Mouse (Mus musculus) hematopoietic multipotent progenitor cell, adult 10-12 weeks (in vitro differentiated cells): ENCODE results near the gene Rprml. TPM values are rescaled to one million over a fixed set of nuclear protein-coding genes. Genes with fewer than 3 reads are reported as not detected.

Experiments
- polyA plus RNA-seq: library from polyadenylated mRNA; stranded (reverse); fragments of >175 nt; gene quantifications from 2 replicates; pipeline ENCODE4 v1.2.3, GENCODE M21; 2012; ENCODE audit warnings: low replicate concordance

Gene Rprml
- polyA plus RNA-seq = 0.20 and 0.27 TPM in 2 replicates

GRCm38 (mm10) chr11:103649301-103649982 is at the start of gene Rprml:
TSS of gene Rprml (plus strand) at chr11:103649570.

GRCm38 (mm10) chr11:103621040-103621439 is 28.3 kb upstream of the Rprml start, which contains the start of gene Gm884:
TSS of gene Gm884 (minus strand) at chr11:103621140.

GRCm38 (mm10) chr11:103638790-103639189 is 10.6 kb upstream of the Rprml start, which contains the start of gene Lyzl6:
TSS of gene Lyzl6 (minus strand) at chr11:103638890.

GRCm38 (mm10) chr11:103697565-103698176 is 48.3 kb downstream of the Rprml start, which contains the start of gene Gosr2:
TSS of gene Gosr2 (minus strand) at chr11:103697898.

Other genes starting within 250 kb of the Rprml start
- gene Plekhm1, start 236.9 kb upstream of the Rprml start, polyA plus RNA-seq = 34.7 and 35.3 TPM in 2 replicates
- 0.01 TPM in 1 of 2 replicates, not detected in the other for gene Lrrc37a, start 145.0 kb upstream of the Rprml start, polyA plus RNA-seq
- gene Gm884, start 28.4 kb upstream of the Rprml start, polyA plus RNA-seq = not detected in 2 replicates
- not detected in 2 replicates for gene Lyzl6, start 10.7 kb upstream of the Rprml start, polyA plus RNA-seq
- 7.1 and 18.5 TPM in 2 replicates for gene Gosr2, start 48.3 kb downstream of the Rprml start, polyA plus RNA-seq
- 0.03 TPM in 1 of 2 replicates, not detected in the other for gene Wnt9b, start 100.3 kb downstream of the Rprml start, polyA plus RNA-seq
- 0.40 and 0.73 TPM in 2 replicates for gene Wnt3, start 124.6 kb downstream of the Rprml start, polyA plus RNA-seq